Mouse (Mus musculus) c-Kit-negative CD71-positive TER-119-positive erythroid progenitor cells, embryonic 14.5 days (primary cell): ENCODE results near the gene Inca1.

Experiments used
- DNase-seq: peaks from one replicate; pipeline ENCODE4 v3.0.0-alpha.2; 2013; ENCODE audit warnings: low read depth, low spot score

Gene Inca1

DNA sequence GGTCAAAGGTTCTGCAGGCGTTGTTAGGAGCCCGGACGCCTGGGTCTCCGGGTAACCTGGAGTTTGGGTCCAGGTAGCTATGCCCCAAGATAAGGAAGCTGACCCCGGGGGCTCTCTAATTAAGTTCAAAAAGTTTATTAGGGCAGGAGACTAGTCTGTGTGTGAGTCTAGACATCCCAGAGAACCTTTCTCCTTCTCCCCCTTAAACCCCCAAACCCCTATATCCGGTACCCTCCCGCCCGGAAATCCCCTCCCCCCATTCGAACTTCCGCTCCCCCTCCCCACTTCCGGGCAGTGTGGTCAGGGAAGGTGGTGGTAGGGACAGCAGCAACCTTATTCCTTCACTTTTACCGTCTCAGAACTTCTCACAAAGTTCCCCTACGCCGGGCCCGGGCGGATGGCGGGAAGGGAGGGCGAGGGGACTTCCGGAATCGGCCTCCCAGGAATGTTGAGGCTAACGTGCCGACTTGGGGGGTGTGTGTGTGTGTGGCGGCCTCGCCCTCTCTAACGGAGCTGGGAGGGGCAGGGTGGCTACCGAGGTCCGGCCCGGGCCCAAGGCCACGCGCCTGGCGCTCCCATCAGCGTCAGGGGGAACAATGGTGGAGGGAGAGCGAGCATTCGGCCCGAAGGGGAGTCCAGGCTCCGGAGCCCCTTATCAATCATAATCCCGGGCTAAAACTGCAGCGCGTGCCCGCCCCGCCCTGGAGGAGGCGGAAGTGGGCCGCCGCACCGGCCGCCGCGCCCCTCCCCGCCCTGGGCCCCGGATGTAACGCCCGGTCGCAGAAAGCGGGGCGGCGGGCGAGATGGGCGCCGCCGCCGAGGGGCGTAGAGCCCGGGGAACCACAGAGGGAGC is 46.4 kb downstream of the Inca1 start:
- peak; percentile 64 for DNase-seq

DNA sequence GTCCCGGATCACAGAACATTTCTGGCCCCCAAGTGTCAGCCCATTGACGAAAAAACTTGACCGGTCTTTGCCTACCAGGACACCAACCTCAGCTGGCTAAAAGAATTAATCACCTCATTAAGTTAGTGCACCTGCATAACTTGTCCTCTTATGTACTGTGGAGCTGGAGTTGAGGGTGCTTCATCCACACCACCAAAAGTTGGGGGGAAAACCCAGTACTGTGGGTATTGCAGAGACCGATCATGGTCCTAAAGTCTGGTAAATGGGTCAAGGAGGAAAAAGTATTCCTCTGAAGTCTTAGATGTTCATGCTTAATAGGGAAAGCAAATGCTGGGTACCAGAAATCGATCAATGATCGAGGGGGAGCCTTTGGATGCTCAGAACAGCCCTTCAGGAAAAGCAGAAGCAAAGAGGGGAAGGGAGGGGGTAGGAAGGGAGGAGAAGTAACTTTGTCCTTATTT is 47.0 kb downstream of the Inca1 start:
- DNase-seq, result no peak

DNA sequence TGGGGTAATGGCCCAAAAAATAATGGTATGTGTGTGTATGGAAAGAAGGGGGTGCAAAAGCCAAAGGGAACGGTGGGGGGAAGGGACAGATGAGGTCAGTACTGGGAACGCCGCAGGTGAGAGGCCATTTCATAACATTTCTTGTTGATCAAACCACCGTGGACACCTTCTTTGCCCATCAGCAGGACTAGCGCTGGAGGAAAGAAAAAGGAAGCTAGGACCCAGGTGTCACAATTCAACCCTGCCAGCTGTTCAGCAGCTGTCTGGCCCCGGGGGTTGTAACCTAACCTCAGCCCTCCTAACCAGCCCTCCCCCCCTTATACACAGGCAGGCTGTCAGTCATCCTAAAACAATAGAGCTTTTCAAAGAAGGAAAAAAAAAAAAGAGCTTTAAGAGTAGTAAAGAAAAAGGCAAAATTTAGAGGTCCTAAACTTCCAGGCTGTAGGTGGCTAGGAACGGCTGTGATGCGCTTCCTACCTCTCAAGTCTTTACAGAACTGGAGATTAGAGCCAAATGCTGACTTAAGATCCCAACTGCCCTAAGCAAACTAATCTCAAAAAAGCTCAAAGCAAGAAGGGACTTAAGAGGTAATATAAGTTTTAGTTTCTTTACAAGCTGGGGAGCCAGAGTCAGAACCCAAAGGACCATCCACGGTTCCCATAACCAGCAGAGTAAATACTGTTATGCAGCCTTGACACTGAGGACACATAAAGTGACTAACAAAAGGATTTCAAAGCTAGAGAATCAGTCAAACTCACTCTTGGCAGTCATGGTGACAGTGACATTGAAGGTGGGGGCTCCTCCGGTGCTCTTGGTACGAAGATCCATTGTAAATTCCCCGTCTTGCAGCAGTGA is 47.7 kb downstream of the Inca1 start:
- no peak for DNase-seq

DNA sequence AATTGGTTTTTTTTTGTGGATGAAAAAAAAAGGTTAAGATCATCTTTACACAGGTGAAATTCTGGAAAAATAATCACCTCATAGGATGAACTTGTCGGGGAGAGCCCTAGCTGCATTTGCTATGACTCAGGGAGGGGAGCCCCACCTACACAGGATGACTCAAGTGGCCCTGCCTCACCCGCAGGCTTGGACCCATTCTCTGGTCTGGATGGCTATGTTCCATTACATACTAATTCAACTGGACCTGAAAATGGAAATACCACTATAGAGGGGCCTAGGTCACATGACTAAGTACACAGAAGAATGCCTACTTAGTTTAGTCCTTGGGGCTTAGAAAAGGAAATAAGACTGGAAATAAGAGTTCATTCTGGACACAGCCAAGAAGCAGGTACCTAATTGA is 48.6 kb downstream of the Inca1 start:
- DNase-seq, result no peak

DNA sequence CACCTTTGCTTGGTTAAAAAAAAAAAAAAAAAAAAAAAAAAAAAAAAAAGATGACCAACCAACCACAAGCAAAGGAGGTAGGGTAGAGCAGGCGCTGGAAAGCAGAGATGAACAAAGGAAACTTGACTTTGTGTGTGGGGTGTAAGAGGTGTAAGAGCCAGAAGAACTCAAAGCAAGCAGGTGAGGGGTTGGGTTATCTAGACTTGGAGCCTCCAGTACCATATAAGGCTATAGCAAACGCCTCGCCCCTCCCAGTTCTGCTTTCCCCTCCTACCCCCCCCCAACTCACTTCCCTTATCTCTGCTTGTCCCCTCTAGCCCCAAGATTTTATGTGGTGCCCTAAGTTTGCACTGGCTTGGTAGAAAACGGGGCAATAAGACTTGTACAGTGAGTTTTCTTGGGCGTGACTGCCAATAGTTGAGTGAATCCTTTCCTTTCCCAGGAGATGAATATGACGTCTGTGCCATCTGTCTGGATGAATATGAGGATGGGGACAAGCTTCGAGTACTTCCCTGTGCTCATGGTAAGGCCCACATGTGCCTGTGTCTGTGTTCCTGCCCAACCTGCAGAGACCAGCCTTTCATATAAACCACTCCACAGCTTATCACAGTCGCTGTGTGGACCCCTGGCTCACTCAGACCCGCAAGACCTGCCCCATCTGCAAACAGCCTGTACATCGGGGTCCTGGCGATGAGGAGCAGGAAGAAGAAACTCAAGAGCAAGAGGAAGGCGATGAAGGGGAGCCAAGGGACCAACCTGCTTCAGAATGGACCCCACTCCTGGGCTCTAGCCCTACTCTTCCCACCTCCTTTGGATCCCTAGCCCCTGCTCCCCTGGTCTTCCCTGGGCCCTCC is 49.4 kb downstream of the Inca1 start:
- no peak for DNase-seq

DNA sequence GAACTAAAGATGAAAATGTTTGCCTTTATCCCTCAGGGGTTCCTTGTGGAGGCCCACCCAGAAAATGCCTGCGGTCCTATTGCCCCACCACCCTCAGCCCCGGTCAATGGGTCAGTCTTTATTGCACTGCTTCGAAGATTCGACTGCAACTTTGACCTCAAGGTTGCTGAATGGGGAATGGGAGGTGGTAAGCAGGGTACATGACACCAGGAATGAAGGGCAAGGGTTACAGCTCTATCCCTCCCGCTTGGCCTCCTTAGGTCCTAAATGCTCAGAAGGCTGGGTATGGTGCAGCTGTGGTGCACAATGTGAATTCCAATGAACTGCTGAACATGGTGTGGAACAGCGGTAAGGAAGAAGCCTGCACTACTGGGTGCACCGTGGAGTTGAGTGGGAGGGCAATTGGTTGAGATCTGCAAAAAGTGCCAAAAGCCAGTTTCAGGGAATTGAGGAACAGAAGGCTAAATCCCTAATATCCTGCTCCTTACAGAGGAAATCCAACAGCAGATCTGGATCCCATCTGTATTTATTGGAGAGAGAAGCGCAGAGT is 50.7 kb downstream of the Inca1 start:
- no peak for DNase-seq

DNA sequence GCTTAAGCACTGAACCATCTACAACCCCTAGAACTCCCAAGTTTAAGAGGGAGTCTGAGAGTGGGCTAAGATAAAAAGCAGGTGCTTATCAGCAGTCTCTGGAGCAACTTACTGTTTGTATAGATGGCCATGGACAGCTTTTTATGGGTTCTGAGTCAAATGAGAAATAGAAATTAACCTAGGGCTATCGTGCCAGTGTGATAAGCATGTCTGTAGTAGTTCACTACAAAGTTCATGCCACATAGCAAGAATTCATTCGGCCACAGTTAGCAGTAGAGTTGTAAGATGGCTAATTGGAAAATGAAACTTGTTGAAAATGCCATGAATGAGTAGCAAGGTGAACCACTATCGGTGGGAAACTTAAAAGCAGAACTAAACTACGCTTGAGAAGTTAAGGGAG is 51.4 kb downstream of the Inca1 start:
- DNase-seq, result no peak

DNA sequence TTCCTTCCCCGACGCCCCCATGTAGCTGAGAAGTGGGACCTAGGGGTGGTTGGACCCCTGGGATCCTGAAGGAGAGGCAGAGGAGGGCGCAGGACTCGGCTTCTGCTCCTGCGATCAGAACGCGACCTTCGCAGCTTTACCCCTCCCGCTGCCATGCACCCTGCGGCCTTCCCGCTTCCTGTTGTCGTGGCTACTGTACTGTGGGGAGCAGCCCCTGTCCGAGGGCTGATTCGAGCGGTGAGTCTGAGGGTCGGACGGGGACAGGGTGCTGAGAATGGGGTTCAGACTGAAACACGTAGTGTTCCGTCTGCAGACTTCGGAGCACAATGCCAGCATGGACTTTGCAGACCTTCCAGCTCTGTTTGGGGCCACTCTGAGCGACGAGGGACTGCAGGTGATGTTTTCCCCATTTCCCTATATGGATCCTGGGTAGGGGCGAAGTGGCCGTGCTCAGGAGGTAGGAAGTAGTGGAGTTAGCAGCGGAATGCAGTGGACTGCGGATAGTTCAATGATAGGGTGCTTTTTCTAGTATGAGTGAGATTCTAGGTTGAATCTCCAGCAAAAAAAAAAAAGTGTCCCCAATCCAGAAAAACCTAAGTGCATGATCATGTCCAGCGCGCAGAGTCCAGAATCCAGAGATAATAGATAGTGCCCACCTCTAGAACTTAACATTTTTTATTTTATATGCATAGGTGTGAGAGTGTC is 52.1 kb downstream of the Inca1 start:
- DNase-seq, result no peak

DNA sequence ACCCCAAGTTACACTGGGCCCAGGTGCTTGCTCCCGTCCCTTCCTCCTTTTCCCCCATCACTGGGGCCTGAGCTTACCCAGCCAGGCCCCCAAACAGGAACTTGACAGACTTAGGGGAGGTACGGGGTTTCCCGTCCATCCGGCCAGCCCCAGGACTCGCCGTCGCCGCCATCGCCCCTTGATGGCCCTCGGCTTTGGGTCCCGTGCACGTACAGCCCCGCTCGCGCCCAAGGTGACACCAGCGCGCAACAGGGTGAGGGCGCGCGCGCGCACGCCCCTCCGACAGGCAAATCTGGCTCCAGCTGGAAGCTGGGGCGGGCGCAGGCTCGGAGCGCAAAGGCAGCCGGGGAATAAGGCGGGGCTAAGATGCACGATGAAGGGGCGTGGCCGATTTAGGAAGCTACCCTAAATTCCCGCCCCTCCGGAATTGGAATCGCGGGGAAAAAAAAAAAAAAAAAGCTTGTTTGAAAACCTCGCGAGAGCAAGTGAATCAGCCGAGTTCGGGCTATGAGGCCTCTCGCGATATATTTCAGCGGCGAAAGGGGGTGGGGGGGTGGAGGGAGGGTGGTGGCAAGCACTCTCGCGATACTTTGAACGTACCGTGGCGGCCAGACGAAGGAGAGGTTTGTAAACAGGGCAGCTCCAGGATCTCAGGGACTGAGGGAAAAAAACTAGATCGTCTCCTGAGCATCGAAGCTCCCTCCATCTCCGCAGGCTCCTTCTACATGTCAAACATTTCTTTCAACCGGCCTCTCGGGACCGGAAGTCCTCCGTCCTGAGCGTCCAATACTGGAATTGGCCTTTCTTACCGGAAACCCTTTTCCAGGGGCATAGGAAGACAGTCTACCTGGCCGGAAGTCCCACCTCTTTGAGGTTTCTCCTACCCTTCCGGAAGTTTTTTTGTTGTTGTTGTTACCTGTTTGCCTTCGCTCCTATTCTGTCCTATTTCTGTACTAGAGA is 53.0 kb downstream of the Inca1 start, which contains the start of the genes Rnf167 and Slc25a11:
Gene Rnf167, plus strand, starts transcription at position 545 of the 960 bp plus-strand sequence.
Gene Slc25a11, minus strand, starts transcription at position 789 of the 960 bp plus-strand sequence.
- peak; percentile 98 for DNase-seq

DNA sequence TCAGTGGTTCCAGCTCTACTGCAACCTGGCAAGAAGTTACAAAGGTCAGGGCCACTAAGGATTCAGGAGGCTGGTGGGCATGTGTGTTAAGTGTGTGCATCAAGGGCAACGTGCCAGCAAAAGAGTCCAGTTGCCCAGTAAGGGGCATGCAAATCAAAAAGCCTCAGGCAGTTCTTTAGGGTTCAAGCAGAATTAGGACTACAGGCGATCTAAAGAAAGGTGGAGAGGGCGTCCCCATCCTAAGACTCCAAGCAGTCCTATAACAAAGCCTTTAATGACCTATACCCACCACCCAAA is 53.7 kb downstream of the Inca1 start:
- DNase-seq, result no peak

DNA sequence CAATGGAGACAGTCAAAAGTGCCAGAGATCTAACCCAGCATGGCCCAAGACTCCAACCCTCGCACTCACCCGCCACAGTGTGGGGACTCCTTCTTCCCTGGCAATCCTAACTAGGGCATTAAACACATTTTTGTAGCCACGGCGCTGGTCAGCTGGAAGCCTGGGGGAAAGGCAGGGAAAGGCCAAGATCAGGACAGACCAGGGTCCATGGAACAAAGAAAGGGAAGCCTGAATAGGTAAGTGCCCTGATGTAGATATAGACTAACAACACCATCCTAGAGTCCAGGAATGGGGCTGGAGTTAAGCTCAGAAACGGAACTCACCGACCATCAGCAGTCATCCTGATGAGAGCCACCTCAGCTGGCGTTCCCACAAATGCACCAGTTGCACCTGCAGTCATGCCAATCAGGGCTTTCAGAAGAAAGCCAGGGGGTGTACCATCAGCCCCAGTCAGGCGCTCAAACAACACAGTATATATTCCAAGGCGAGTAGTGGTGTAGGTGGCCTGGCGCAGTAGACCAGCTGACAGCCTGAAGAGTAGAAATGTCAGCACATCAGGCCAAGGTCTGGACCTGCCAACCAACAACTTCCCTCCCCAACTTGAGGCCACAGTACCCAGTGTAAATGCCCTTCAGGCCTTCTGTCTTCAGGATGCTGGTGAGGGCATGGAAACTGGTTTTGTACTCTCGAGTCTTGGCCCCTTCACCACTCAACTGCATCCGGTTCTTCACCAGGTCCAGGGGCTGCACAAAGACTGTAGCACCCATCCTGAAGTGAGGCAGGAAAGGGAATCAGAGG is 54.3 kb downstream of the Inca1 start:
- no peak for DNase-seq

DNA sequence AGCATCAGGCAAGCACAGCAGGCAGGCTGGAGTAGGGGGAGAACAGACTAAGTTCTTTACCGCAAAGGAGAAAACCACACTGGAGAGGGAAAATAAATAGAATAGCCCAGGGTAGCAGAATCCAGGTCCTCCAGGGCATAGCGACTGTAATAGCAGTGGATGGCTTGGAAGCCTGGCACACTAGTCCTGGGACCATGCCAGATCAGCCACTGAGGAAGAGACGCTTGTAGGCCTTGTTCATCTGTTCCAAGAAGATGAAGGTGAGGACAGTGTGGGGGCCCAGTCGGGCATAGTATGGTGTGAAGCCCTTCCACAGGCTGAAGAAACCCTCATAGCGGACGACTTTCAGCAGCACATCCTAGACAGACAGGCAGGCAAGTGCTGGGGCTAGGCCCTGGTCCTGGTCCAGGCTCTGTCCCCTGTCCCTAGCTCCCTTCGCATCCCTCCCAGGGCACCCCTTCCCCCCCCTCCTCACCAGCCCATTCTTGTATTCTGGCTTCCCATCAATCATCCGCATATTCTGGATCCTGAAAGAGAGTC is 55.3 kb downstream of the Inca1 start:
- no peak for DNase-seq

DNA sequence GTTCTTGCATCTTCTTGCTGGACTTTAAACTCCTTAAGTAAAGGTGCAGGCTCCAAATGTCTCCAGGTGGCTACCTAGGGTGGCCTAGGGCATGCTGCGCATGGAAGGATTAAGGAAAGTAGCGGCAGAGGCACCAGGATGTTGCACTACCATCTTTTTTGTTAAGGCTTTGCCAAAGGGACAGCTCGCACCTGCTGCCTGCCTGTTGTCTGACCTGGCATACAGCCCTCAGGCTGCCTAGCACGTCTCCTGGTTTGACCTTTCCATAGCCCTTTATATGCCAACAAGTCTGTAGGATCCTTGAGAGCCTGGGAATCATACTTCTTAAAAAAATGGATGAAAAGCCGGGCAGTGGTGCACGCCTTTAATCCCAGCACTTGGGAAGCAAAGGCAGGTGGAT is 56.9 kb downstream of the Inca1 start:
- no peak for DNase-seq

DNA sequence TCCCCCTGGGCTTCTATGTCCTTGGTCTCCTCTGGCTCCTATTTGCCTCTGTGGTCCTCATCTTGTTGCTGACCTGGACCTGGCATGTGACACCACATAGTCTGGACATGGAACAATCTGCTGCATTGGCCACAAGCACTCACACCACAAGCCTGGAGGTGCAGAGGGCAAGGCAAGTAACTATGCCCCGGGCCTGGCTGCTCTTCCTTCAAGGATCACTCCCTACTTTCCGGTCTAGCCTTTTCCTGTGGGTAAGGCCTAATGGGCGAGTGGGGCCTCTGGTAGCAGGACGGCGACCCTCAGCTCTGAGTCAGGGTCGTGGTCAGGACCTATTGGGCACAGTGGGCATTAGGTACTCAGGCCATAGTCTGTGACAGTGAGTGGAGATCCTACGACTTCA is 58.7 kb downstream of the Inca1 start:
- DNase-seq, result no peak

DNA sequence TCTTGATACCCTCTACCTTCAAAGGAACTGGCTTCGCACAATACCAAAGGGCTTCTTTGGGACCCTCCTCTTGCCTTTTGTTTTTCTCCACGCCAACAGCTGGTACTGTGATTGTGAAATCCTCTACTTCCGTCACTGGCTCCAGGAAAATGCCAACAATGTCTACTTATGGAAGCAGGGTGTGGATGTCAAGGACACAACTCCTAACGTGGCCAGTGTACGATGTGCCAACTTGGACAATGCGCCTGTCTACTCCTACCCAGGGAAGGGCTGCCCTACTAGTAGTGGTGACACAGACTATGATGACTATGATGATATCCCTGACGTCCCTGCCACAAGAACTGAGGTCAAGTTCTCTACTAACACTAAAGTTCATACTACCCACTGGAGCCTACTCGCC is 60.0 kb downstream of the Inca1 start:
- no peak for DNase-seq

DNA sequence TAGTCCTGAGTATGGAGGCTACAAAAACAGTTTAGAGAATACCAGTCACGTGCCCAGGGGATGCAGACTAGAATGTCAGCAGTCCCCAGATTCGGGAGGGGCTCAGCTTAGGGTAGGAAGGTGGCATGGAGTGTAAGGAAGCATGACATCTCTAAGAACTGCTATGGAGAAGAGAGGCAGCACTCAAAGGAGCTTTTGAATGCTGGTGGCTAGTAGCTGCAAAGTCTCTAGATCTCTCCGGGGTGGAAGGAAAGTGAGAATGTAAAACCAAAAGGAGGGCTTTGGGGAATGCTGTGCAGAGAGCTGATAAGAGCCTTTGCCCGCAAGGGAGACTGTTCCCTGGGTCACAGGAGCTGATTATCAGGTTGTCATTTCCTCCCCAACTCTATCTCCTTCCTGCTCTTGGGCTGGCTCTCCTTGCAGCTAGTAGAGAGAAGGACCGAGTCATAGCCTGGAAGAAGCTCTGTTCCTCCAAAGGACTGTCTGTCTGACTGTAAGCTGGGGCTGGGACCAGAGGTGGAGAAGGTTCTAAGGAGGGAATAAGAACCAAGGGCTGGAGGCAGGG is 61.2 kb downstream of the Inca1 start, which contains the start of gene Gp1ba:
Gene Gp1ba, plus strand, starts transcription at position 409 of the 565 bp plus-strand sequence.
- DNase-seq, result peak; percentile 36
